Mouse (Mus musculus): ENCODE measurements around the gene Carmil1.

GRCm38 (mm10) chr13:24105340-24105669 lies 175.3 kb downstream of the Carmil1 start:
- TF ChIP-seq CTCF (IDR thresholded peaks at IDR 0.05) = no peak
- no peak for TF ChIP-seq EP300 (IDR thresholded peaks at IDR 0.05; ENCODE audit: insufficient read depth, low read depth, low read length)
- TF ChIP-seq POLR2A (IDR thresholded peaks at IDR 0.05; ENCODE audit: insufficient read depth, low read depth, low read length) = no peak
